Mouse (Mus musculus) midbrain, postnatal 0 days (tissue): ENCODE data around the gene Zfp109. TPM values are rescaled to one million over a fixed set of nuclear protein-coding genes. Genes with fewer than 3 reads are reported as not detected.

ENCODE experiments used
- ATAC-seq: fragments of 200-750 bp; cut with Nextera tagmentation; 2 replicates; pipeline ENCODE4 v1.8.0; 2017; ENCODE audit warnings: moderate number of reproducible peaks, mild to moderate bottlenecking, moderate TSS enrichment, moderate library complexity; ENCODE audit not compliant: low FRiP score
- DNase-seq: peaks from one replicate; pipeline ENCODE4 v3.0.0-alpha.2; 2015; ENCODE audit warnings: low spot score
- H3K27ac ChIP-seq: fragments of 300-500 bp; sonication (generic); 2 replicates; pipeline ENCODE4 v1.5.1; 2014; ENCODE audit warnings: low read depth, mild to moderate bottlenecking, low read length, mixed read lengths
- H3K27me3 ChIP-seq: fragments of 300-500 bp; sonication (generic); 2 replicates; pipeline ENCODE4 v1.6.1; 2014; ENCODE audit warnings: low read length, control low read depth, mixed read lengths; ENCODE audit not compliant: insufficient read depth
- H3K36me3 ChIP-seq: fragments of 300-500 bp; sonication (generic); 2 replicates; pipeline ENCODE4 v1.6.1; 2014; ENCODE audit warnings: low read length, control low read depth, mixed read lengths; ENCODE audit not compliant: insufficient read depth
- H3K4me1 ChIP-seq: fragments of 300-500 bp; sonication (generic); 2 replicates; pipeline ENCODE4 v1.6.1; 2014; ENCODE audit warnings: mild to moderate bottlenecking, control low read depth, antibody characterized with exemption, low read length, mixed read lengths; ENCODE audit not compliant: insufficient read depth
- H3K4me2 ChIP-seq: fragments of 300-500 bp; sonication (generic); 2 replicates; pipeline ENCODE4 v1.6.1; 2014; ENCODE audit warnings: low read depth, mild to moderate bottlenecking, low read length, mixed read lengths; ENCODE audit not compliant: poor library complexity, severe bottlenecking
- H3K4me3 ChIP-seq: fragments of 300-500 bp; sonication (generic); 2 replicates; pipeline ENCODE4 v1.5.1; 2014; ENCODE audit warnings: low read depth, mild to moderate bottlenecking, low read length, moderate library complexity
- H3K9ac ChIP-seq: fragments of 300-500 bp; sonication (generic); replicated peaks from 2 replicates; pipeline ENCODE4 v1.6.1; 2014; ENCODE audit warnings: mild to moderate bottlenecking, low read length, moderate library complexity, mixed read lengths; ENCODE audit not compliant: poor library complexity, severe bottlenecking
- H3K9me3 ChIP-seq: fragments of 300-500 bp; sonication (generic); 2 replicates; pipeline ENCODE4 v1.6.1; 2016; ENCODE audit warnings: low read length, control low read depth
- CTCF ChIP-seq: IDR thresholded peaks from 2 replicates; pipeline ENCODE4 v1.5.1; 2016; ENCODE audit warnings: antibody characterized with exemption, mild to moderate bottlenecking
- WGBS: fragments of 180-500 bp; shearing (Covaris S2); extraction: QIAGEN DNeasy Blood & Tissue Kit; methylation state at CpG from one replicate; pipeline ENCODE4 v1.1.7; 2014; 5-methylcytosine and 5-hydroxymethylcytosine counted together
- polyA plus RNA-seq: library from polyadenylated mRNA; unstranded; fragments of >200 nt; fragmentation: Nextera tagmentation; extraction: Ambion mirVana; gene quantifications from 2 replicates; pipeline ENCODE4 v1.2.1, GENCODE M21; 2015
- total RNA-seq: library from RNA; depleted of rRNA; stranded (reverse); fragments of >200 nt; gene quantifications from 2 replicates; pipeline ENCODE4 v1.2.3, GENCODE M21; 2014

Zfp109 gene
- total and polyA plus RNA-seq, 2 experiments from 2014 or later: 2.5 to 5.5 TPM

GRCm38 (mm10) chr7:24211343-24211742, 26.0 kb downstream of the Zfp109 start, which contains the start of gene Zfp111:
Gene Zfp111, minus strand, starts transcription at chr7:24211443.
- Histone ChIP-seq H3K27ac (no peak within 1 kb of the TSS), H3K4me3 (no peak within 1 kb of the TSS), H3K9ac (no peak within 1 kb of the TSS), H3K27me3 (no peaks in the 10 kb centered on the region), H3K4me2 (no peak within 1 kb of the TSS), H3K9me3 (no peaks in the 10 kb centered on the region), H3K4me1 (no peaks in the 10 kb centered on the region), H3K36me3 (no peaks in the 10 kb centered on the region)
- TF ChIP-seq CTCF: no peak
- 76% methylated on average over 5 of the region's 5 CpGs for whole genome bisulfite sequencing
- no peak for ATAC-seq
- DNase-seq: no peak

GRCm38 (mm10) chr7:24210296-24210695, 27.1 kb downstream of the Zfp109 start:
- no peak overlapping the region for H3K4me2 ChIP-seq
- H3K9ac ChIP-seq: no peak overlapping the region
- WGBS: 78% methylated on average over 2 of the region's 2 CpGs
- H3K9me3 ChIP-seq: no peaks in the 10 kb centered on the region
- DNase-seq (no peak), ATAC-seq (no peak)
- H3K4me3 ChIP-seq: no peak overlapping the region
- no peaks in the 10 kb centered on the region for H3K27me3 ChIP-seq
- no peaks in the 10 kb centered on the region for H3K36me3 ChIP-seq
- no peaks in the 10 kb centered on the region for H3K4me1 ChIP-seq
- H3K27ac ChIP-seq: no peak overlapping the region
- TF ChIP-seq CTCF: no peak

DNA sequence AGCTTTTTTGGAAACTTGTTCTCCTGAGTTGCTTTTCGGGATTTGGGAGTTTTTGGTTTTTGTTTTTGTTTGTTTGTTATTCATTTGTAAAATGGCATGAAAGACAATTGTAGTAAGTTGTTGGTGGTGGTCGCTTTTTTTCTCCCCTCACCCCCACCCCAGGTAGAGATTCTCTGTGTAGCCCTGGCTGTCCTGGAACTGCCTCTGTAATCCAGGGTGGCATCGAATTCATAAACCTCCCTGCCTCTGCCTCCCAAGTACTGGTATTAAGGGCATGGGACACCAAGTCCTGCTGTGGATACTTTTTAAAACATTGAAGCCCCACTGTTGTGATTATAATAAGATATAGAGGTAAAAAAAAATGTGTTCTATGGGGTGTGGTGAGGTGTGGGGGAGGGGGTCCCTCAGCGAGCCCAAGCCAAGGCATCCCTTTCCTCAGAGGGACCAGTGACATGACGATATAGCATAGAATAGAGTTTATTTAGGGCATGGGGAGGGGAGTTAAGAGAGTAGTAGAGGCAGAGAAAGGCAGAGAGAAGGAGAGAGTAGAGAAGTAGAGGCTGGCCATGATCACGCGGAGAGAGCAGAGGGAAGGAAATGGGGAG, 29.0 kb downstream of the Zfp109 start:
- Histone ChIP-seq H3K27me3 (no peaks in the 10 kb centered on the region), H3K9ac (0 out of 2 replicates have a peak overlapping the region, but pooled peaks have one; percentile 78), H3K4me3 (peak overlapping the region; percentile 61), H3K4me1 (no peaks in the 10 kb centered on the region), H3K4me2 (peak overlapping the region; percentile 72), H3K27ac (no peak overlapping the region), H3K9me3 (no peaks in the 10 kb centered on the region), H3K36me3 (no peaks in the 10 kb centered on the region)
- DNase-seq (no peak), ATAC-seq (peak; percentile 62; the same call in 1 of the 2 replicates)
- 63% methylated on average over 7 of the region's 7 CpGs for WGBS
- no peak for TF ChIP-seq CTCF

DNA sequence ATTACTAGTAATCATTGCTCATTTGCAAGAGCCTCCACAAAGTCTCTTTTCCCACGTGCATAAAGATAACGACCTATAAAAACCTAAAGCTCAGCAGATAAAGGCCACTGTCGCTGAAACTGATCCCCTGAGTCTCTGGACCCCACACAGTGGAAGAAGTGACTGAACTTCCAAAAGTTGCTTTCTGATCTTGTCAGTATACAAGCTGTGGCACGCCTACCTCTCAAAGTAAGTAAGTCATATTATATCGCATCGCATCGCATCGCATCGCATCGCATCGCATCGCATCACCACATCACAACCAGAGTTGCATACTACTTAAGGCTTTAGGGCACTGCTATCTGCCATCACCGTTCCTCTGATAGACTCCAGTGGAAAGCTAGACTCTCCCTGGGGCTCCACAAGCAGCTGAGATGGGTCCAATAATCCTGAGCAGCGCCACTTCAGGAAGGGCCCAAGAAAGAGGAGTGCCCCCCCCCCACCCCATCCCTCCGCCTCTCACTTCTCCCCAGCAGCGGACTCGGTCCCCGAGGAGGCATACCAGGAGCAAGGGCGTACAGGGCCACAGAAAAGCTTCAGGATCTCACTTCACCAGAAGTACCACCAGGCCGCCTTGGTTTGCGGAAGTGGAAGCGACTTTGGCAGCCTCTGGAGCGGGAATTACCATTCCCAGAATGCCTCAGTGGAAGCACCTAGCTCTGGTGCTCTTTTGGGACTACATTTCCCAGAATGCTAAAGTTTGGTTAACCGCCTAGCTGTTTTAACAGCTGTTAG, 29.7 kb downstream of the Zfp109 start:
- Histone ChIP-seq H3K36me3 (peaks cover 2% of the 10 kb centered on the region; the same call in 1 of the 2 replicates), H3K27ac (peak overlapping the region; percentile 59), H3K4me2 (peak overlapping the region; percentile 72), H3K9me3 (no peaks in the 10 kb centered on the region), H3K9ac (peak overlapping the region; percentile 78), H3K4me1 (no peaks in the 10 kb centered on the region), H3K4me3 (peak overlapping the region; percentile 61), H3K27me3 (no peaks in the 10 kb centered on the region)
- TF ChIP-seq CTCF: peak; percentile 16; the same call in 1 of the 2 replicates
- DNase-seq (peak; percentile 94), ATAC-seq (peak; percentile 89)
- 19% methylated on average over 21 of the region's 24 CpGs for WGBS

GRCm38 (mm10) chr7:24196961-24197360, 40.4 kb downstream of the Zfp109 start:
- WGBS: 96% methylated on average over 4 of the region's 4 CpGs
- Histone ChIP-seq H3K4me2 (no peak overlapping the region), H3K4me3 (no peak overlapping the region), H3K9me3 (peaks cover 3% of the 10 kb centered on the region; the same call in 1 of the 2 replicates), H3K27ac (no peak overlapping the region), H3K9ac (no peak overlapping the region), H3K36me3 (peaks cover 45% of the 10 kb centered on the region), H3K27me3 (no peaks in the 10 kb centered on the region), H3K4me1 (no peaks in the 10 kb centered on the region)
- ATAC-seq: no peak
- DNase-seq: no peak
- TF ChIP-seq CTCF: no peak

- no peak for TF ChIP-seq CTCF
- Histone ChIP-seq H3K4me3 (no peak overlapping the region), H3K4me2 (no peak overlapping the region), H3K27me3 (no peaks in the 10 kb centered on the region), H3K27ac (no peak overlapping the region), H3K9me3 (no peaks in the 10 kb centered on the region), H3K4me1 (no peaks in the 10 kb centered on the region), H3K9ac (no peak overlapping the region), H3K36me3 (peaks cover 13% of the 10 kb centered on the region)
- DNase-seq: no peak
- 95% methylated on average over 3 of the region's 3 CpGs for WGBS
- ATAC-seq: no peak
These were observed 44.2 kb downstream of the Zfp109 start for GRCm38 (mm10) chr7:24193157-24193556.
